Mouse (Mus musculus): ENCODE results near the gene Mmgt1. TPM values are rescaled to one million over a fixed set of nuclear protein-coding genes. Genes with fewer than 3 reads are reported as not detected.

Mmgt1 gene
- polyA plus RNA-seq (2021): 24.6 TPM

GRCm38 (mm10) chrX:56597887-56598640, at the start of gene Mmgt1:
TSS of gene Mmgt1 (minus strand) at chrX:56598069.
- in situ Hi-C loops (cut with MboI; ENCODE audit: low pct_unique_long_range_greater_than_20kb): no loop called here
- ChIA-PET CTCF (no interaction called here), POLR2A (no interaction called here)
- ATAC-seq (peak; percentile 97), DNase-seq (ENCODE audit: low read depth, low spot score) (peak; percentile 63)
- TF ChIP-seq CTCF (IDR thresholded peaks at IDR 0.05): no peak
- peaks cover 17% of the 10 kb centered on the region for H3K27me3 ChIP-seq

- CTCF ChIA-PET: interaction anchor here (2.2 kb wide), 1 partner anchor 10 kb away, joined by 9 read pairs; no protein-coding TSS in a partner anchor
- ATAC-seq: no peak
- peaks cover 20% of the 10 kb centered on the region for H3K27me3 ChIP-seq
- DNase-seq (ENCODE audit: low read depth, low spot score): no peak
- POLR2A ChIA-PET: no interaction called here
- no peak for TF ChIP-seq CTCF (IDR thresholded peaks at IDR 0.05)
- in situ Hi-C loops (cut with MboI; ENCODE audit: low pct_unique_long_range_greater_than_20kb): loop anchor here (10.0 kb wide), 1 partner anchor 205 kb away; no protein-coding TSS in a partner anchor
Observed at GRCm38 (mm10) chrX:56640066-56640465, 42.2 kb upstream of the Mmgt1 start.

GRCm38 (mm10) chrX:56636185-56636584, 38.3 kb upstream of the Mmgt1 start:
- ChIA-PET POLR2A (no interaction called here), CTCF (interaction anchor here (0.9 to 1.3 kb wide), 2 partner anchors 14 to 17 kb away, joined by 3 read pairs; no protein-coding TSS in a partner anchor)
- ATAC-seq (peak; percentile 65), DNase-seq (ENCODE audit: low read depth, low spot score) (no peak)
- in situ Hi-C loops (cut with MboI; ENCODE audit: low pct_unique_long_range_greater_than_20kb): no loop called here
- TF ChIP-seq CTCF (IDR thresholded peaks at IDR 0.05): no peak
- H3K27me3 ChIP-seq: peaks cover 25% of the 10 kb centered on the region

- in situ Hi-C loops (cut with MboI; ENCODE audit: low pct_unique_long_range_greater_than_20kb): no loop called here
- DNase-seq (ENCODE audit: low read depth, low spot score) (no peak), ATAC-seq (no peak)
- ChIA-PET CTCF (interaction anchor here (1.2 kb wide), 1 partner anchor 8 kb away, joined by 4 read pairs; no protein-coding TSS in a partner anchor), POLR2A (no interaction called here)
- no peak for TF ChIP-seq CTCF (IDR thresholded peaks at IDR 0.05)
- H3K27me3 ChIP-seq: peaks cover 9% of the 10 kb centered on the region
Observed at GRCm38 (mm10) chrX:56615236-56615635, 17.4 kb upstream of the Mmgt1 start.

- ChIA-PET POLR2A (no interaction called here), CTCF (no interaction called here)
- in situ Hi-C loops (cut with MboI; ENCODE audit: low pct_unique_long_range_greater_than_20kb): no loop called here
- ATAC-seq: peak; percentile 2
- TF ChIP-seq CTCF (IDR thresholded peaks at IDR 0.05): no peak
- DNase-seq (ENCODE audit: low read depth, low spot score): no peak
- peaks cover 12% of the 10 kb centered on the region for H3K27me3 ChIP-seq
Observed at GRCm38 (mm10) chrX:56610318-56610694, 12.4 kb upstream of the Mmgt1 start.

GRCm38 (mm10) chrX:56609623-56610317, 11.9 kb upstream of the Mmgt1 start, which contains the start of gene Slc9a6:
TSS of gene Slc9a6 (plus strand) at chrX:56609757.
- DNase-seq (ENCODE audit: low read depth, low spot score) (no peak), ATAC-seq (peak; percentile 95)
- in situ Hi-C loops (cut with MboI; ENCODE audit: low pct_unique_long_range_greater_than_20kb): no loop called here
- CTCF ChIA-PET: no interaction called here
- TF ChIP-seq CTCF (IDR thresholded peaks at IDR 0.05): no peak
- H3K27me3 ChIP-seq: peaks cover 6% of the 10 kb centered on the region
- POLR2A ChIA-PET: interaction anchor here (0.5 kb wide), 1 partner anchor 781 kb away, joined by 4 read pairs; no protein-coding TSS in a partner anchor

GRCm38 (mm10) chrX:56609285-56609622, 11.4 kb upstream of the Mmgt1 start:
- no peak for TF ChIP-seq CTCF (IDR thresholded peaks at IDR 0.05)
- ChIA-PET CTCF (no interaction called here), POLR2A (interaction anchor here (0.5 kb wide), 1 partner anchor 781 kb away, joined by 4 read pairs; no protein-coding TSS in a partner anchor)
- H3K27me3 ChIP-seq: peaks cover 6% of the 10 kb centered on the region
- DNase-seq (ENCODE audit: low read depth, low spot score): no peak
- peak; percentile 9 for ATAC-seq
- in situ Hi-C loops (cut with MboI; ENCODE audit: low pct_unique_long_range_greater_than_20kb): no loop called here

GRCm38 (mm10) chrX:56607032-56607710, 9.3 kb upstream of the Mmgt1 start:
- POLR2A ChIA-PET: interaction anchor here (0.6 kb wide), 1 partner anchor 82 kb away, joined by 6 read pairs; no protein-coding TSS in a partner anchor
- DNase-seq (ENCODE audit: low read depth, low spot score) (no peak), ATAC-seq (no peak)
- no peak for TF ChIP-seq CTCF (IDR thresholded peaks at IDR 0.05)
- H3K27me3 ChIP-seq: peaks cover 12% of the 10 kb centered on the region
- CTCF ChIA-PET: no interaction called here
- in situ Hi-C loops (cut with MboI; ENCODE audit: low pct_unique_long_range_greater_than_20kb): no loop called here

GRCm38 (mm10) chrX:56606536-56606935, 8.7 kb upstream of the Mmgt1 start:
- DNase-seq (ENCODE audit: low read depth, low spot score): no peak
- CTCF ChIA-PET: no interaction called here
- POLR2A ChIA-PET: no interaction called here
- TF ChIP-seq CTCF (IDR thresholded peaks at IDR 0.05): no peak
- no peak for ATAC-seq
- in situ Hi-C loops (cut with MboI; ENCODE audit: low pct_unique_long_range_greater_than_20kb): no loop called here
- H3K27me3 ChIP-seq: peaks cover 12% of the 10 kb centered on the region

GRCm38 (mm10) chrX:56597219-56597886, 516 bp downstream of the Mmgt1 start:
- CTCF ChIA-PET: no interaction called here
- no peak for TF ChIP-seq CTCF (IDR thresholded peaks at IDR 0.05)

More at GRCm38 (mm10) chrX:56597219-56597886, 516 bp downstream of the Mmgt1 start:
- in situ Hi-C loops (cut with MboI; ENCODE audit: low pct_unique_long_range_greater_than_20kb): no loop called here
- DNase-seq (ENCODE audit: low read depth, low spot score): no peak
- H3K27me3 ChIP-seq: peaks cover 24% of the 10 kb centered on the region
- ATAC-seq: peak; percentile 14
- POLR2A ChIA-PET: no interaction called here

All from Patski (cell line).